Mouse (Mus musculus) ovary, adult 2 months (tissue): ENCODE measurements around the gene Tec. TPM values are rescaled to one million over a fixed set of nuclear protein-coding genes. Genes with fewer than 3 reads are reported as not detected.

Experiments
- polyA plus RNA-seq: library from polyadenylated mRNA; depleted of rRNA; stranded (reverse); fragments of >200 nt; gene quantifications from 2 replicates; pipeline ENCODE4 v1.2.3, GENCODE M21; 2012; rRNA removed

Tec gene
- 2.5 and 3.3 TPM in 2 replicates for polyA plus RNA-seq

DNA sequence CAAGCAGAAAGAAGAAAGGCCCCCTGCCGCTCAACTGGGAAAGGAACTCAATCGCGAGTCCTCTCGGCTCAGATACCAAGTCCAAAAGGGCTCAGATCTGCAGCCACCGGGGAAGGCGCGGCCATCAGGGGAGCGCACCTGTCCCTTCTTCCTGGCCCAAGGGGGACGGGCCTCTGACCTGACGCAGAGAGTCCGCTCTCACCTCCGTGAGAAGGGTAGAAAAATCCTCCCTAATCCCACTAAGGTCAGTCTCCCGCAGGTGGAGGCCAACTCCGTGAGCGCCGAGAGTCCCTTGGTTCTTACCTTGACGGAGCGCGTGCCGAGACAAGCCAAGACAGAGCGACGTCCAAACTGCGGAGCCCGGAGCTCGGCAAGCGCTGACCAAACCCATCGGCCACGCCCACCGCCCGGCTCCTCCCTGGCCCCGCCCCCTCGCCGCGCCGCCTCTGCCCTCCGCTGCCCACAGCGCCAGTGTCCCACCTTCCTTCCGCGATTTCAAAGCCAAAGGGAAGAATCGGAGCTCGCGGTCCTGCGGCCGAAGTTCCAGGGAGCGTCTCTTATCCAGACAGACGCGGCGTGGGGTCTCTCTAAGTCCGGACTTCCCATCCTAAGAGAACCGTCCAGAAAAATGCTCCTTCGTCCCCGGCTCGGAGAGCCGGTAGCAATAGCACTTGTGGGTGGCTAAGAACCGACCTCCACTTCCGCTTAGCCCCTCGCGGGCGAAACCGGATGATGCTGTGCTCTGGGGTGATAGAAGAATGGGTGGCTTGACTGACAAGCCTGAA is at the start of gene Tec:
Tec (minus strand) TSS at position 393 of the 785 bp plus-strand sequence.

DNA sequence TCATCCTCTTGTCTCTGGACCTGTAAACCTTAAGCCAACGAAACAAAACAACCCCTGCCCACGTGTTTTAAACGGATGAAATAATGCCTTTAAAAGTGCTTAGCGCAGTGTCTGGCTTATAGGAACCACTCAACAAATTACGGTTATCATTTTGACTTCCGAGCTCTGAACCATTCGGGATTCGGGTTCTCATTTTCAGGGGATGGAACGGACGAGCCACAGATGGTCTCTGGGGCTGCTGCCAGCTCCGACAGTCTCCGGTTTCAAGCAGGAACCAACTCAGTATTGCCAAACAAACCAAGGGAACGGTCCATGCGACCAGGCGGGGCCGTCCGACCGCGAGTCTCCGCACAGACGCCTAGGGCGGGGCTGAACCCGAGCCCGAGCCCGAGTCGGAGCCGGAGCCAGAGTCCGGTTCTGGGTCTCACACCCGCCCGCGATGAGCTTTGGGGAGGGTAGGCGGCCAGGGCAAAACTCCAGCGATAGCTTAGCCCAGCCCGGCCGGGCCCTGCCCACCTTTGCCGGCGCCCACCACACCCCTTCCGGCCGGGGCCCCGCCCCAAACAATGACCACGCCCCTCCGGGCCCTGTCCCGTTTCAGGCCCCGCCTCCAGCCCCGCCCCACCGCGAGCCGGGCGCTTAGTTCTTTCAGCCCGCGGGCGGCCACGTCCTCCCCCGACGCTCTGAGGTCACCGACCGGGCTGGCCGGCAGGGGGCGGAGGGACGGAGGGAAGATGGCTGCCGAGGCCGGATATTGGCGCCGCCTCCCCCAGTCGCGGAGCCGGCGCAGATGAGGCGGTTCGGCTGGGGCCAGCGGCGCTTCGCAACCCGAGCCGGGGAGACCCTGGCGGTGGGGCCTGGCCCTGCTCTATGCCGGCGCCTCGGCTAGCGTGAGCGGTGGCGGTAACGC is 45.6 kb upstream of the Tec start, which contains the start of gene Slain2:
Slain2 (plus strand) TSS at position 657 of the 910 bp plus-strand sequence.

DNA sequence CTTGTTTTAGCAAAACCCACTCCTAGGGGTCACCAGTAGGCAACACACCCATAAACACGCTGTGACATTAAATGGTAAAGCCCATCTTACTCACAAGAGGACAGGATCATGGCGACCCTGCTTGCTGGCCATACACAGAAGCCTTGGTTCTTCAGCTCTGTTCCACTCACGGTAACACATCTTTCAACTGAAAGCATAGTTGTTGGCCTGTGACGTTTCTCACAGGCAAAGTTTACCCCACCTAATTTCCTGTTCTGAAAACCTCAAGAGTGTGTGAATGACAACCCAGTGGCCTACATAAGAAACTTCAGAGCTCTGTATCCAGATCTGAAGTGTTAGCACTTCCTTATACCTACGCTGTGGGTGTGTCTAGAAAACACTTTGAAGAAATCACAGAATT is 115.7 kb downstream of the Tec start, which contains the start of gene Txk:
Txk (minus strand) TSS at position 193 of the 400 bp plus-strand sequence.

Other genes with a start within 250 kb of the Tec start
- gene Cnga1, start 224.2 kb downstream of the Tec start, polyA plus RNA-seq: not detected in 2 replicates
- gene Nipal1, start 220.7 kb downstream of the Tec start, polyA plus RNA-seq: 1.8 and 2.7 TPM in 2 replicates
- gene Txk, start 115.7 kb downstream of the Tec start, polyA plus RNA-seq: 0.24 and 0.55 TPM in 2 replicates
- 16.8 and 22.1 TPM in 2 replicates for gene Slain2, start 45.8 kb upstream of the Tec start, polyA plus RNA-seq
- not detected in 2 replicates for gene Gm10135, start 106.2 kb upstream of the Tec start, polyA plus RNA-seq
- 0.14 and 0.25 TPM in 2 replicates for gene Slc10a4, start 138.4 kb upstream of the Tec start, polyA plus RNA-seq